Mouse (Mus musculus) CD8-positive naive resting alpha-beta T cell, adult 2 months (primary cell): ENCODE measurements around the gene Utp11.

Experiments
- DNase-seq, 2 experiments: peaks; one replicate each; pipeline ENCODE4 v3.0.0; 2022; ENCODE audit warnings: low read depth in 2 of 2, low spot score in 2 of 2

Utp11 gene

GRCm38 (mm10) chr4:124633281-124633680 is 60.1 kb downstream of the Utp11 start:
- DNase-seq, result no peak

DNA sequence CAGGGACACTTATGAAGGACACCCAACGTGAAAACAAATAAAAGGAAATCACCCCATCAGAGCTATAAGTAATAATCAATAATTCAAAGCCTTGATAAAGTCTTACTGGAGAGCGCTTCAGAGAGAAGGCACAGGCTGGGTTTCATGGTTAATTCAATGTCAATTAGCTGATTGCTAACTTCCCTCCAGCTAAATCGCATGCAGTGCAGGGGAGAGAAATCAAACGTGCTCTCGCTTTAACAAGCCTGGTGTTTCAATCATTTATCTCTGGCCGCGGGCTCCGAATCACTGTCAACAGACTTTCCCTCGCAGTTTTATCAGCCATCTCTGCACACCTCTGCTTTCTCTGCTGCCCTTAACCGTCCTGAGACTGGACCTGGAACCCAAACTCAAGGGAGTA is 60.5 kb downstream of the Utp11 start:
- no peak for DNase-seq

DNA sequence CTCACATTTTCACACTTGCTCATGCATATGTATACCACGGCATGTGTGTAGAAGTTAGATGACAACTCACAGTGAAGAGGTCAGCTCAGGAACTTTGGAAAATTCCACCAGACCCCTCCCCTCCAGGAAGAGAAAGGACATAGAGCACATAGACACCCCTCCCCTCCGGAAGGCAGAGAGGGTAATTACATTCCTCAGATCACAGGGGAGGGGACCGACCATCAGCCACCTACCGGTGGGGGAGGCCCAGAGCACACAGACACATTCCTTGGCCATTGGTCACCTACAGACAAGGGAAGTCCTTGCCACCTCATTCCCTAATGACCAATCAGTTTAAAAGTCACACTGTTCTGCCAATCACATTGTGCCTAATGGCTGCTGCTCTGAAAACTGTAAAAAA is 61.9 kb downstream of the Utp11 start:
- DNase-seq, result no peak
